Mouse (Mus musculus) kidney, embryonic 14.5 days (tissue): Measurements from ENCODE around the gene Ptrhd1. TPM values are rescaled to one million over a fixed set of nuclear protein-coding genes. Genes with fewer than 3 reads are reported as not detected.
A peak's percentile ranks its signal among the peaks of the same experiment; 100 is the strongest.

ENCODE experiments used
- ATAC-seq: fragments of 200-750 bp; cut with Nextera tagmentation; 2 replicates; pipeline ENCODE4 v1.8.0; 2017; ENCODE audit warnings: moderate number of reproducible peaks, mild to moderate bottlenecking, moderate TSS enrichment, moderate library complexity; ENCODE audit not compliant: low FRiP score, low TSS enrichment
- H3K27ac ChIP-seq: fragments of 300-500 bp; sonication (generic); 2 replicates; pipeline ENCODE4 v1.5.1; 2014; ENCODE audit warnings: low read depth, mild to moderate bottlenecking, low read length, moderate library complexity, mixed read lengths
- H3K27me3 ChIP-seq: fragments of 300-500 bp; sonication (generic); 2 replicates; pipeline ENCODE4 v1.6.1; 2014; ENCODE audit warnings: mild to moderate bottlenecking, low read length; ENCODE audit not compliant: control insufficient read depth, insufficient read depth
- H3K36me3 ChIP-seq: fragments of 300-500 bp; sonication (generic); 2 replicates; pipeline ENCODE4 v1.6.1; 2014; ENCODE audit warnings: low read length, mixed read lengths; ENCODE audit not compliant: control insufficient read depth, insufficient read depth
- H3K4me1 ChIP-seq: fragments of 300-500 bp; sonication (generic); 2 replicates; pipeline ENCODE4 v1.6.1; 2014; ENCODE audit warnings: low read length, mixed read lengths; ENCODE audit not compliant: control insufficient read depth, insufficient read depth
- H3K4me2 ChIP-seq: fragments of 300-500 bp; sonication (generic); replicated peaks from 2 replicates; pipeline ENCODE4 v1.6.1; 2014; ENCODE audit warnings: low read depth, mild to moderate bottlenecking, low read length
- H3K4me3 ChIP-seq: fragments of 300-500 bp; sonication (generic); 2 replicates; pipeline ENCODE4 v1.5.1; 2014; ENCODE audit warnings: mild to moderate bottlenecking, low read length
- H3K9ac ChIP-seq: fragments of 300-500 bp; sonication (generic); 2 replicates; pipeline ENCODE4 v1.6.1; 2014; ENCODE audit warnings: low read depth, mild to moderate bottlenecking, low read length, moderate library complexity
- H3K9me3 ChIP-seq: fragments of 300-500 bp; sonication (generic); 2 replicates; pipeline ENCODE4 v1.6.1; 2016; ENCODE audit warnings: low read length; ENCODE audit not compliant: control insufficient read depth
- WGBS: fragments of 180-500 bp; shearing (Covaris S2); extraction: QIAGEN DNeasy Blood & Tissue Kit; methylation state at CpG from one replicate; pipeline ENCODE4 v1.1.7; 2014; 5-methylcytosine and 5-hydroxymethylcytosine counted together
- polyA plus RNA-seq: library from polyadenylated mRNA; unstranded; fragments of >200 nt; fragmentation: Nextera tagmentation; extraction: Ambion mirVana; gene quantifications from 2 replicates; pipeline ENCODE4 v1.2.1, GENCODE M21; 2014

Ptrhd1 gene
- polyA plus RNA-seq, result 7.6 and 8.8 TPM in 2 replicates

DNA sequence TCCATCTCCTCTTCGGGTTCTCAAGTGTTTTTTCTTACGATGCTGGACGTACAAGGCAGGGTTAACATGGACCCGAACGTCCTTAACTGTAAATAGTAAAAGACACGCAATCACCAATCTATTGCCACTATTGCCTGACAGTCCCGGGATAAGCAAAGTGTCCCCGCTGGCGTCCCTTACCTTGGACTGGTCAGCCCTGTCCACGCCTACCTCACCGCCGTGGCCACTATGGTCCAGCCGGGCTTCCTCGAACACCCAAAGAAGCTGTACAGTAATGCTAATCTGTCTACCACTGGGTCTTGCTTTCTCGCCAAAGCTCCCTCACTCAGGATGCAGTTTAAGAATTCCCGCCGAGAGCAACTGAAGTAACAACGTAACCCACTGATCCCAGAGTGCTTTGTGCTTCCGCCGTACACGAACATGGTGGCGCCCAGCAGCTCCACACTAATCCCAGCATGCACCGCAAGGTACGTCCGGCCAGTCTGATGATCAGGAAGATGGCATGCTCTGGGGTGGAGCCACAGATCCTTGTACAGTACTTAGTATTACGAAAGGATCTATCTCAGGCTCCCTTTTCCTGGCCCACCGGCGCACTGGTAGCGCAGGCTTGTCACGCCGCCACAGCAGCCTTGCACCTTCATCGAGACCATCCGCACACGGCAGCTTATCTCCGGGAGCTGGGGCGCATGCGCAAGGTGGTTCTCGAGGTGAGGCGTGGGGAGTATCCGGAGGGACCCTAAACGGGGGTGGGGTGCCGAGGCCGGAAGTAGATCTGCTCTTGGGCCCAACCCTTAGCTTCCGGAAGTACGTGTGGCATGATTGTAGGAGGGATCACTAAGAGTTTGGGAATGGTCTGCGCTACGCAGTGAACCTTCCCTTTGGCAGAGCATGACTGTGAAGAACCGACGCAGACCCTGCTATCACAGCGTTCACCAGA, at the start of gene Ptrhd1, which contains the start of gene Cenpo:
Ptrhd1 (plus strand) TSS at position 456 of the 937 bp plus-strand sequence.
Cenpo (minus strand) TSS at position 723 of the 937 bp plus-strand sequence.
- Histone ChIP-seq H3K27ac (peak within 1 kb of the TSS; percentile 96), H3K9ac (peak within 1 kb of the TSS; percentile 81), H3K36me3 (peaks cover 16% of the 10 kb centered on the region; the same call in 1 of the 2 replicates), H3K27me3 (no peaks in the 10 kb centered on the region), H3K4me3 (peak within 1 kb of the TSS; percentile 70), H3K9me3 (no peaks in the 10 kb centered on the region), H3K4me1 (peaks cover 8% of the 10 kb centered on the region), H3K4me2 (peak within 1 kb of the TSS; percentile 51)
- ATAC-seq, result peak; percentile 99
- 1% methylated on average over 50 of the region's 50 CpGs for WGBS

DNA sequence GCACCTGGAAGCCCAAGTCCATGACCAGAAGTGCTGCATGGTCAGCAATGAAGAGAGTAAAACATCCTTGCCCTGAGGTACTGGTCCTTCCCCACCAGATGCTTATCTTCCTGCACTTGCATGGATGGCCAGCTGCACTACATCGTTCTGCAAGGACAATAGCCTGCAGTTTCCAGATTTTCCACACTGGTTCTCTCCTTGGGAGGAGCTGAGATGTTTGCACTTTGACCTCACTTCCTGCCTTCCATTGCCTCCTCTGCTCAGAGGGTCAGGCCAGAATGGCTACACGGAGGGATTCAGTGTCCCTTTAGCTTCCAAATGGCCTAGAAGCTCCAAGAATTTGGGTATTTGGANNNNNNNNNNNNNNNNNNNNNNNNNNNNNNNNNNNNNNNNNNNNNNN, 49.2 kb upstream of the Ptrhd1 start:
- ATAC-seq, result no peak
- 17% methylated on average over 2 of the region's 2 CpGs for WGBS
- Histone ChIP-seq H3K27ac (no peak overlapping the region), H3K4me1 (peaks cover 16% of the 10 kb centered on the region), H3K36me3 (no peaks in the 10 kb centered on the region), H3K9me3 (no peaks in the 10 kb centered on the region), H3K9ac (no peak overlapping the region), H3K4me3 (no peak overlapping the region), H3K4me2 (no peak overlapping the region), H3K27me3 (no peaks in the 10 kb centered on the region)

DNA sequence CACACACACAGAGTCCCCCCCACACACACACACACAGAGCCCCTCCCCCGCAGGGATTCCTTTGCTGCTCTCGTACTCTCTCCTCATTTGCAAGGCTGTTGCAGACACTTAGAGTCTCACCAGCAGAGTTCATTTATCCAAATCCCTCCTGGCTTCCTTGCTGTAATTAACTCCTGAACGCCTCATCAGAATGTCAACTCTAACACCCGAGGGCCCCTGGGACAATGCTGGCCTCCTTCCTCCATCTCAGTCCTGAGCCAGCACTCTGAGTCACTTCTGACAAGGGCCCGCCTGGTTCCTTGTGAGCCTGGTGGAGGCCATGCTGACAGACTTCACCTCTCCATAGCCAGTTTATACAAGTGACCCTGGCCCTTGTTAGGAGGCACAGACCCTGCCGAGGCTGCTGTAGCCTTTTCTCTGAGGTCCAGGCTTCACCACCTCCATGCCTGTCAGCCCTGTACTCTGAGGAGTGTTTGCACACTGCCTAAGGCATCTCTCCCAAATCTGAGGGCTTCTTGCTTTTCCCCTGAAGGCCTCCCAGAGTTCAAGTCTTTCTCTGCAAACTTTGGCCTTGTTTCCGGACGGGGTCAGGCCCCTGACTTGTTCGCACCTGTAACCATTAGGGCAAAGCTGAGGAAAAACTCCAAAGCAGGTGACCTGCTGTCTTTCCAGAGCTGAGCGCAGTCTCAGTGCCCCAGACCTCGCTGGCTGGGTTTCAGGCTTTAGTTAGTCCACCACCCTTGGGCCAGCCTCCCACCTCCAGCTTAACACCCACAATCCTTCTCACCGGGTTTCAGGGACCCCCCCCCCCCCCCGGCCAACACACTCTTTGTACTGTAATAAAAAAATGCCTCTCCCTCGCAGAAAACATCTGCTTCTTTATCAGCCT, 45.4 kb upstream of the Ptrhd1 start:
- 34% methylated on average over 14 of the region's 14 CpGs for WGBS
- peak overlapping the region; percentile 59; the same call in 1 of the 2 replicates for H3K27ac ChIP-seq
- peaks cover 24% of the 10 kb centered on the region for H3K4me1 ChIP-seq
- H3K4me2 ChIP-seq, result no peak overlapping the region
- no peak overlapping the region for H3K9ac ChIP-seq
- ATAC-seq, result peak; percentile 58
- no peak overlapping the region for H3K4me3 ChIP-seq
- H3K27me3 ChIP-seq, result no peaks in the 10 kb centered on the region
- no peaks in the 10 kb centered on the region for H3K36me3 ChIP-seq
- no peaks in the 10 kb centered on the region for H3K9me3 ChIP-seq

DNA sequence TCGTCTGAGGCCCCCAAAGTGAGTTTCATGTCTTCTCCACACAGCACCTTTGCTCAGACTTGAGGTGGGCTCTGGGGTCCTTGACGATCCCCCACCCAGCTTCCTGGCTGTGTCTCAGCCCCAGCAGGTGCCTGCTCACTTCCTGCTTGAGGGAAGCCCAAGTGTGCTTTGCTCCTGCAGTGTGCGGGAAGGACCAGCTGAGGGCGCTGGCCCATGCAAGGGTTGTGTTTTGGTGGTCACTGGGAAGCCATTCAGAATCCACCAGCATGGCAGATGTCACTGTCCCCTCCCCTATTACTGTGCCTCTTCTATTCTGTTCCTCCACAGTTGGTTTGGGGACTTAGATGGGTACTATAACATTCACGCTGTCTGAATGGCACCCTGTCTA, 44.8 kb upstream of the Ptrhd1 start:
- H3K36me3 ChIP-seq, result no peaks in the 10 kb centered on the region
- peaks cover 26% of the 10 kb centered on the region for H3K4me1 ChIP-seq
- no peak overlapping the region for H3K9ac ChIP-seq
- no peak overlapping the region for H3K27ac ChIP-seq
- H3K4me2 ChIP-seq, result no peak overlapping the region
- no peak overlapping the region for H3K4me3 ChIP-seq
- no peaks in the 10 kb centered on the region for H3K27me3 ChIP-seq
- no peaks in the 10 kb centered on the region for H3K9me3 ChIP-seq
- 42% methylated on average over 5 of the region's 5 CpGs for WGBS
- no peak for ATAC-seq

DNA sequence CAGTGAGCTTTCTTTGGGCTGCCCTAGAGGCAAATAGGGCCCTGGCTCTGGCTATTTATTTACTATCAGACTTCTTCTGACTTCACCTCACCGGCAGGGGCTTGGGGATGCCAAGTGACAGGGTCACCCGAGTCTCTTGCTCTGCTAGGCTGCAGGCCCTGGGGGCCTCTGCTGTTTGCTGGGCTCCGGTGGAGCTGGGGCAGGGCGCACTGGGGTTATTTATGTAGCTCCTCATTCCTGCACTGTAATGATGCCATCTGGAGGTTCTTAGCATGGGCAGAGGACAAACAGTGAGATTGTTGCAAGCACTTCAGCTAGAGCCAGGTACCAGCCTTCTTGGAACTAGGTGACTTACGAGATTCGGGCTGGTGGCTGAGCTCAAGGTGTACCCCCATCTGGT, 41.3 kb upstream of the Ptrhd1 start:
- H3K4me2 ChIP-seq, result no peak overlapping the region
- no peak overlapping the region for H3K4me3 ChIP-seq
- peak overlapping the region; percentile 52; the same call in 1 of the 2 replicates for H3K27ac ChIP-seq
- no peak overlapping the region for H3K9ac ChIP-seq
- H3K4me1 ChIP-seq, result peaks cover 20% of the 10 kb centered on the region
- H3K9me3 ChIP-seq, result no peaks in the 10 kb centered on the region
- H3K36me3 ChIP-seq, result no peaks in the 10 kb centered on the region
- peak; percentile 37 for ATAC-seq
- WGBS, result 60% methylated on average over 6 of the region's 6 CpGs
- no peaks in the 10 kb centered on the region for H3K27me3 ChIP-seq

DNA sequence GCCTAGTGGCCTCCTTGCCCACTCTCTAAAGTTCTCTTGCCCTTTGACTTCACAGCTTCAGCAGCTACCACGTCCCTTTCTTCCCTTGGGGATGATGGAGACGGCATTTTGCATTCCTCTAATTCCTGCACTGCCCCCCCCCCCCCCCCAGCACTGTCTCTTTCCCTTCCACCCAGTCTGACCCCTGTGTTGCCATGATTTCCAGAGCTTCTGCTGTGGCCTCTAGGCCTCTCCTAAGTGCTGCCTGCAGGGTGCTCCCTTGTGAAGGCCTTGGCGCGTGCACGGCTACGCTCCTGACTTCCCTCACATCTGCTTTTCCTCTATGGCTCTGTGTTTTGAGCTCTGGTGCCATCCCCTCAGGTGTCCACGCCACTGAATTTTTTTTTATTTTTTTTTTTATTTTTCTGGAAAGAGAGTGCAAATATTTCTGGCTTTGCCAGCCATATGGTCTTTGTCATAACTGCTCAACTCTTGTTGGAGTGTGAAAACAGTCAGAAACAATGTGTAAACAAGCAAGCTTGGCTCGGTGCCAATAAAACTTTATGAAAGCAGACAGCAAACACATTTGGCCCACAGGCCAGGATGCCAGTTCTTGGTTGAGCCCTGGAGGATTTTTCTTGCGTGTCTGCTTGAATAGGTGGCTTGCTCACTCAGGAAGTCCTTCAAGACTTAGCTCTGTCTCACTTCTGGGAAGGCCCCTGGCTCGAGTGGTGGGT, 40.6 kb upstream of the Ptrhd1 start:
- Histone ChIP-seq H3K4me2 (no peak overlapping the region), H3K4me1 (peaks cover 18% of the 10 kb centered on the region), H3K4me3 (no peak overlapping the region), H3K27ac (peak overlapping the region; percentile 52; the same call in 1 of the 2 replicates), H3K9me3 (no peaks in the 10 kb centered on the region), H3K27me3 (no peaks in the 10 kb centered on the region), H3K9ac (no peak overlapping the region), H3K36me3 (peaks cover 5% of the 10 kb centered on the region; the same call in 1 of the 2 replicates)
- WGBS, result 53% methylated on average over 10 of the region's 10 CpGs
- ATAC-seq, result peak; percentile 21; the same call in 1 of the 2 replicates

DNA sequence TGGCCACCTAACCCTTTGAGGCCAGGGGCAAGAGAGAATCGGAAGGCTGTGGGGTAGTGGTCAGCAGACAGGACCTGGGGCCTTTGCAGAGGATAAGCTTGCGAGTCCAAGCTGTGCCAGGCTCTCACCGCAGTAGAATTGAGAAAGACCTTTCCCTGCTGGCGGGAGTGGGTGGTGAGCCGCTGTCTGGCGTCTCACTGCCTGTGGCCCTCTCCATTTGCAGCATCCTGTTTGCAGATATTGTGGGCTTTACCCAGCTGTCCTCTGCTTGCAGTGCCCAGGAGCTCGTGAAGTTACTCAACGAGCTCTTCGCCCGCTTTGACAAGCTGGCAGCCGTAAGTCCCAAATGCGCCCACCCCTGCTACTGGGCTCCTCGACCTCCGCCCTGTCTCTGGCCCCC, 39.2 kb upstream of the Ptrhd1 start:
- Histone ChIP-seq H3K4me3 (no peak overlapping the region), H3K9me3 (no peaks in the 10 kb centered on the region), H3K4me1 (peaks cover 9% of the 10 kb centered on the region; the same call in 1 of the 2 replicates), H3K4me2 (no peak overlapping the region), H3K36me3 (peaks cover 5% of the 10 kb centered on the region; the same call in 1 of the 2 replicates), H3K27me3 (no peaks in the 10 kb centered on the region), H3K9ac (no peak overlapping the region), H3K27ac (no peak overlapping the region)
- 92% methylated on average over 14 of the region's 14 CpGs for WGBS
- ATAC-seq, result no peak

DNA sequence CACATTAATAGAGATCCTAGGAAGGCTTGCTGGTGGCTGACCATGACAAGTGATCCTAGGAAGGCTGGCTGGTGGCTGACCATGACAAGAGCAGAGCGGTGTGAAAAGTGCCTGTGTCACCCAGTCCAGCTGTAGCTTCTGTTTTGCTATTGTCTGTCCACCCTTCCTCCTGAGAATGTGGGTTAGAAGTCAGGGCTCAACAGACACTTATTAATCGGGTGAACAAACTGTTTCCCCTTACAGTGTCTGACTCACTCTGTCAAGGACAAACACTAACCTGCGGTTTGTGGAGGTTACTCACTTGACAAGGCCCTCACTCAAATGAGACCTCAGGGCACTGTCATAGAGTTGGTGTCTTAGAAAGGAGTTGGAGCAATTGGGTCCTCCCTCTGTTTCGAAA, 35.1 kb upstream of the Ptrhd1 start:
- no peaks in the 10 kb centered on the region for H3K4me1 ChIP-seq
- H3K27me3 ChIP-seq, result no peaks in the 10 kb centered on the region
- no peak overlapping the region for H3K4me3 ChIP-seq
- no peak overlapping the region for H3K27ac ChIP-seq
- H3K9ac ChIP-seq, result no peak overlapping the region
- H3K4me2 ChIP-seq, result no peak overlapping the region
- peaks cover 5% of the 10 kb centered on the region; the same call in 1 of the 2 replicates for H3K36me3 ChIP-seq
- H3K9me3 ChIP-seq, result no peaks in the 10 kb centered on the region
- 91% methylated on average over 4 of the region's 4 CpGs for WGBS
- ATAC-seq, result no peak
